Mouse (Mus musculus): Measurements from ENCODE around the gene Rnf145. TPM values are rescaled to one million over a fixed set of nuclear protein-coding genes. Genes with fewer than 3 reads are reported as not detected.

Rnf145 gene
- 54.8 and 56.1 TPM in 2 replicates for polyA plus RNA-seq (2015; fragmentation: Nextera tagmentation; extraction: Ambion mirVana)

GRCm38 (mm10) chr11:44518281-44519095 lies at the start of gene Rnf145:
Gene Rnf145, plus strand, starts transcription at chr11:44518964.

GRCm38 (mm10) chr11:44470432-44471336 lies 48.1 kb upstream of the Rnf145 start, which contains the start of gene Ublcp1:
Gene Ublcp1, minus strand, starts transcription at chr11:44470498.

Small RNA genes lying within 50 kb of the gene (microRNA-seq; reads per million reads assigned to microRNA genes)
- not detected for gene Gm22121

Other genes with a start within 250 kb of the Rnf145 start
- gene Il12b, start 118.9 kb upstream of the Rnf145 start, polyA plus RNA-seq (2015; fragmentation: Nextera tagmentation; extraction: Ambion mirVana) = not detected in 2 replicates
- gene Ublcp1, start 48.5 kb upstream of the Rnf145 start, polyA plus RNA-seq (2015; fragmentation: Nextera tagmentation; extraction: Ambion mirVana) = 37.5 and 40.2 TPM in 2 replicates
- 4.3 and 4.4 TPM in 2 replicates for gene Ebf1, start 98.4 kb downstream of the Rnf145 start, polyA plus RNA-seq (2015; fragmentation: Nextera tagmentation; extraction: Ambion mirVana)

All from urinary bladder, postnatal 0 days (tissue).